Comparison of ENCODE assay signal across 13 mouse cellular contexts in genomic region chr12:117720794-117721747, GRCm38 (mm10).
DNase-seq lines count a peak whose midpoint lies in the region; ATAC-seq and TF ChIP-seq lines count a peak whose summit lies in the region.
"Had no signal": no experiment of that assay in that cellular context is flagged by ENCODE, and none has a peak within 500 bp of the region (broad histone marks: within the 10 kb centered on the region; RNA-seq: fewer than 3 reads in every experiment).

No protein-coding gene starts in this region.

- DNase-seq in kidney, postnatal 36 days, result no peak
- DNase-seq in embryonic facial prominence, embryonic 10.5 days (ENCODE audit: low spot score), result no peak
- no peak for DNase-seq in cerebellum, adult 2 months
- DNase-seq in right cerebral cortex, adult 18-20 months, result no peak
- DNase-seq: cerebellum, adult 8-10 months; lung, postnatal 14 days; retina, postnatal 1 day; thymus, adult 18-20 months had no signal

- ATAC-seq in kidney, embryonic 15.5 days (replicated peaks; ENCODE audit: low FRiP score), result no peak; the same call in 1 of the 2 replicates
- peak; percentile 69 for ATAC-seq in granulocyte monocyte progenitor cell, adult 5-6 weeks (replicated peaks; ENCODE audit: poor library complexity, severe bottlenecking)
- peak; percentile 87 for ATAC-seq in midbrain, embryonic 12.5 days (ENCODE audit: low FRiP score, low read depth)
- no peak for ATAC-seq in inflammation-experienced regulatory T-cells, adult 6 months
- ATAC-seq: activated CD4-positive, CD25-positive, alpha-beta regulatory T cell, adult 4 months had no signal

- 58% methylated on average over 14 of the region's 14 CpGs for WGBS in kidney, embryonic 15.5 days
- 73% methylated on average over 14 of the region's 14 CpGs for WGBS in embryonic facial prominence, embryonic 10.5 days
- WGBS in midbrain, embryonic 12.5 days, result 46% methylated on average over 14 of the region's 14 CpGs
- 44% methylated on average over 14 of the region's 14 CpGs for WGBS in cerebellum, adult 2 months

- TF ChIP-seq CTCF in cerebellum, adult 2 months (IDR thresholded peaks at IDR 0.05; ENCODE audit: borderline replicate concordance, insufficient read depth, low read depth, low read length), result no peak

- no peaks in the 10 kb centered on the region for H3K36me3 ChIP-seq in kidney, embryonic 15.5 days
- no peaks in the 10 kb centered on the region for H3K36me3 ChIP-seq in embryonic facial prominence, embryonic 10.5 days (replicated peaks)
- H3K36me3 ChIP-seq in midbrain, embryonic 12.5 days, result no peaks in the 10 kb centered on the region

- H3K27me3 ChIP-seq in kidney, embryonic 15.5 days, result no peaks in the 10 kb centered on the region
- H3K27me3 ChIP-seq in embryonic facial prominence, embryonic 10.5 days (replicated peaks; ENCODE audit: low read depth, poor library complexity, severe bottlenecking), result no peaks in the 10 kb centered on the region
- no peaks in the 10 kb centered on the region for H3K27me3 ChIP-seq in midbrain, embryonic 12.5 days
- H3K27me3 ChIP-seq in cerebellum, adult 2 months (ENCODE audit: control insufficient read depth, insufficient read depth, low read length), result no peaks in the 10 kb centered on the region

- no peak for TF ChIP-seq POLR2A in cerebellum, adult 2 months (IDR thresholded peaks at IDR 0.05; ENCODE audit: borderline replicate concordance, insufficient read depth, low read length)

- H3K4me2 ChIP-seq in kidney, embryonic 15.5 days, result no peak overlapping the region
- no peak overlapping the region for H3K4me2 ChIP-seq in midbrain, embryonic 12.5 days (replicated peaks)

- H3K4me1 ChIP-seq in kidney, embryonic 15.5 days, result peaks cover 15% of the 10 kb centered on the region
- peaks cover 16% of the 10 kb centered on the region for H3K4me1 ChIP-seq in embryonic facial prominence, embryonic 10.5 days
- peaks cover 24% of the 10 kb centered on the region for H3K4me1 ChIP-seq in midbrain, embryonic 12.5 days
- no peaks in the 10 kb centered on the region for H3K4me1 ChIP-seq in cerebellum, adult 2 months (ENCODE audit: control insufficient read depth, insufficient read depth, low read length)

- 0 out of 2 replicates have a peak overlapping the region, but pooled peaks have one; percentile 22 for H3K27ac ChIP-seq in kidney, embryonic 15.5 days
- H3K27ac ChIP-seq in embryonic facial prominence, embryonic 10.5 days (replicated peaks), result 0 out of 2 replicates have a peak overlapping the region, but pooled peaks have one; percentile 24
- peak overlapping the region; percentile 58; the same call in 1 of the 2 replicates for H3K27ac ChIP-seq in midbrain, embryonic 12.5 days (replicated peaks)
- no peak overlapping the region for H3K27ac ChIP-seq in cerebellum, adult 2 months (ENCODE audit: insufficient read depth, low read length)

- H3K9ac ChIP-seq in kidney, embryonic 15.5 days, result no peak overlapping the region
- H3K9ac ChIP-seq in midbrain, embryonic 12.5 days (replicated peaks), result no peak overlapping the region; the same call in 1 of the 2 replicates

- no peaks in the 10 kb centered on the region for H3K9me3 ChIP-seq in kidney, embryonic 15.5 days (replicated peaks)
- H3K9me3 ChIP-seq in embryonic facial prominence, embryonic 10.5 days, result no peaks in the 10 kb centered on the region
- H3K9me3 ChIP-seq in midbrain, embryonic 12.5 days, result no peaks in the 10 kb centered on the region

- no peak overlapping the region for H3K4me3 ChIP-seq in kidney, embryonic 15.5 days (replicated peaks)
- no peak overlapping the region for H3K4me3 ChIP-seq in embryonic facial prominence, embryonic 10.5 days
- no peak overlapping the region for H3K4me3 ChIP-seq in midbrain, embryonic 12.5 days
- H3K4me3 ChIP-seq in cerebellum, adult 2 months (replicated peaks; ENCODE audit: insufficient read depth, low read depth, low read length), result no peak overlapping the region

Comparison
In these comparisons a context has a peak if more than half of its experiments do, and no peak if none do; other contexts are left out.
1. ATAC-seq: peak in granulocyte monocyte progenitor cell, adult 5-6 weeks (single experiment) and midbrain, embryonic 12.5 days (single experiment); none in kidney, embryonic 15.5 days (single experiment) and inflammation-experienced regulatory T-cells, adult 6 months (single experiment).